Mouse (Mus musculus): Measurements from ENCODE around the gene Mrps31.

The Mrps31 gene

GRCm38 (mm10) chr8:22411282-22411702 lies at the start of gene Mrps31:
TSS of gene Mrps31 (plus strand) at chr8:22411361.
- peak; percentile 90 for DNase-seq (ENCODE audit: low read depth, low spot score)

- no peak for DNase-seq (ENCODE audit: low read depth, low spot score)
Measured at GRCm38 (mm10) chr8:22376311-22376710, 34.9 kb upstream of the Mrps31 start.

GRCm38 (mm10) chr8:22376903-22377302 lies 34.3 kb upstream of the Mrps31 start:
- no peak for DNase-seq (ENCODE audit: low read depth, low spot score)

GRCm38 (mm10) chr8:22380934-22381333 lies 30.2 kb upstream of the Mrps31 start:
- DNase-seq (ENCODE audit: low read depth, low spot score) = no peak

GRCm38 (mm10) chr8:22382824-22383595 lies 28.2 kb upstream of the Mrps31 start:
- DNase-seq (ENCODE audit: low read depth, low spot score) = no peak

- no peak for DNase-seq (ENCODE audit: low read depth, low spot score)
Measured at GRCm38 (mm10) chr8:22385158-22385557, 26.0 kb upstream of the Mrps31 start.

- DNase-seq (ENCODE audit: low read depth, low spot score) = no peak
Measured at GRCm38 (mm10) chr8:22389874-22390273, 21.3 kb upstream of the Mrps31 start.

- DNase-seq (ENCODE audit: low read depth, low spot score) = no peak
Measured at GRCm38 (mm10) chr8:22390766-22391463, 20.2 kb upstream of the Mrps31 start.

GRCm38 (mm10) chr8:22394471-22394870 lies 16.7 kb upstream of the Mrps31 start:
- DNase-seq (ENCODE audit: low read depth, low spot score) = no peak

GRCm38 (mm10) chr8:22395256-22395655 lies 15.9 kb upstream of the Mrps31 start:
- DNase-seq (ENCODE audit: low read depth, low spot score) = no peak

- no peak for DNase-seq (ENCODE audit: low read depth, low spot score)
Measured at GRCm38 (mm10) chr8:22397811-22398141, 13.4 kb upstream of the Mrps31 start.

GRCm38 (mm10) chr8:22398142-22398951 lies 12.8 kb upstream of the Mrps31 start, which contains the start of gene Slc25a15:
TSS of gene Slc25a15 (minus strand) at chr8:22398597.
- DNase-seq (ENCODE audit: low read depth, low spot score) = peak; percentile 81

GRCm38 (mm10) chr8:22399285-22399880 lies 11.8 kb upstream of the Mrps31 start:
- DNase-seq (ENCODE audit: low read depth, low spot score) = no peak

- no peak for DNase-seq (ENCODE audit: low read depth, low spot score)
Measured at GRCm38 (mm10) chr8:22400593-22400992, 10.6 kb upstream of the Mrps31 start.

- DNase-seq (ENCODE audit: low read depth, low spot score) = no peak
Measured at GRCm38 (mm10) chr8:22403235-22403634, 7.9 kb upstream of the Mrps31 start.

GRCm38 (mm10) chr8:22405733-22406132 lies 5.4 kb upstream of the Mrps31 start:
- no peak for DNase-seq (ENCODE audit: low read depth, low spot score)

- DNase-seq (ENCODE audit: low read depth, low spot score) = no peak
Measured at GRCm38 (mm10) chr8:22410688-22411281, 376 bp upstream of the Mrps31 start.

GRCm38 (mm10) chr8:22411971-22412370 lies 810 bp downstream of the Mrps31 start:
- no peak for DNase-seq (ENCODE audit: low read depth, low spot score)

All from retina, postnatal 7 days (tissue).